Mouse (Mus musculus): ENCODE data around the gene Gm21812. TPM values are rescaled to one million over a fixed set of nuclear protein-coding genes. Genes with fewer than 3 reads are reported as not detected.

The Gm21812 gene
- polyA plus RNA-seq (2014; fragmentation: Illumina TruSeq; extraction: RNeasy Lipid Tissue Mini Kit (QIAGEN cat#74804); ENCODE audit: low read depth, low replicate concordance) = not detected

GRCm38 (mm10) chrY:9347084-9347483 is at the start of gene Gm21812:
Gm21812 (minus strand) TSS chrY:9347184.

Other genes with a start within 250 kb of the Gm21812 start
- gene Gm21292, start 213.3 kb downstream of the Gm21812 start, polyA plus RNA-seq (2014; fragmentation: Illumina TruSeq; extraction: RNeasy Lipid Tissue Mini Kit (QIAGEN cat#74804); ENCODE audit: low read depth, low replicate concordance) = not detected
- gene Gm21721, start 145.0 kb downstream of the Gm21812 start, polyA plus RNA-seq (2014; fragmentation: Illumina TruSeq; extraction: RNeasy Lipid Tissue Mini Kit (QIAGEN cat#74804); ENCODE audit: low read depth, low replicate concordance) = not detected
- not detected for gene Gm21874, start 69.0 kb upstream of the Gm21812 start, polyA plus RNA-seq (2014; fragmentation: Illumina TruSeq; extraction: RNeasy Lipid Tissue Mini Kit (QIAGEN cat#74804); ENCODE audit: low read depth, low replicate concordance)